Mouse (Mus musculus) CD4-positive, CD25-positive, alpha-beta regulatory T cell (primary cell): ENCODE results near the gene Fam92b. TPM values are rescaled to one million over a fixed set of nuclear protein-coding genes. Genes with fewer than 3 reads are reported as not detected.

Experiments used
- polyA plus RNA-seq: library from polyadenylated mRNA; unstranded; fragments of 100-300 nt; shearing (Covaris generic); gene quantifications from one replicate; pipeline ENCODE4 v1.2.1, GENCODE M21; 2017

The Fam92b gene
- polyA plus RNA-seq: not detected

GRCm38 (mm10) chr8:120177318-120178123 is at the start of gene Fam92b:
Gene Fam92b, minus strand, starts transcription at chr8:120177466.

Other genes with a start within 250 kb of the Fam92b start
- gene Crispld2, start 185.0 kb downstream of the Fam92b start, polyA plus RNA-seq: 0.30 TPM
- 59.2 TPM for gene Zdhhc7, start 76.0 kb downstream of the Fam92b start, polyA plus RNA-seq
- 0.66 TPM for gene 6430548M08Rik, start 63.3 kb downstream of the Fam92b start, polyA plus RNA-seq
- 19.5 TPM for gene Gse1, start 51.0 kb upstream of the Fam92b start, polyA plus RNA-seq